Mouse (Mus musculus) layer of hippocampus, postnatal 25 days (tissue): ENCODE results near the gene Spaca5. TPM values are rescaled to one million over a fixed set of nuclear protein-coding genes. Genes with fewer than 3 reads are reported as not detected.

Experiments used
- DNase-seq, 2 experiments: peaks; one replicate each; pipeline ENCODE4 v3.0.0; 2022; ENCODE audit warnings: mixed read lengths in 2 of 2, low spot score in 1 of 2; ENCODE audit errors: extremely low spot score in 1 of 2
- total RNA-seq, 2 experiments: library from RNA; stranded (reverse); gene quantifications; 2 replicates each; pipeline ENCODE4 v1.2.3; 2021

The Spaca5 gene
- not detected for total RNA-seq

DNA sequence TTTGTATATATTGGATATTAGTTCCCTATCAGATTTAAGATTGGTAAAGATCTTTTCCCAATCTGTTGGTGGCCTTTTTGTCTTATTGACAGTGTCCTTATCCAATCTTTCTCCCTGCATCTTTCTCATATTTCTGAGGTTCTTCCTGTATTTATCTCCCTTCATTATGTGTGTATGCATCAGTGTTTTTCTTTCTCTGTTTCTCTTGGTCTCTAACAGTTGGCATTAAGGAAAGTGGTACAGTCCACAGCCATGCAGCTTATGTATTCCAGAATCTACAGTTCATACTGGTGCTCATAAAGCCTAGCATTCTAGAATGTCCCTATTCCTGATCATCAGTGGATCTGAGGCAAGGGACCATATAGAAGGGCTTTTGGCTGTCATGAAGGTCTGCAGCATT lies at the start of gene Spaca5:
Gene Spaca5, plus strand, starts transcription at position 301 of the 400 bp plus-strand sequence.
- no peak for DNase-seq

DNA sequence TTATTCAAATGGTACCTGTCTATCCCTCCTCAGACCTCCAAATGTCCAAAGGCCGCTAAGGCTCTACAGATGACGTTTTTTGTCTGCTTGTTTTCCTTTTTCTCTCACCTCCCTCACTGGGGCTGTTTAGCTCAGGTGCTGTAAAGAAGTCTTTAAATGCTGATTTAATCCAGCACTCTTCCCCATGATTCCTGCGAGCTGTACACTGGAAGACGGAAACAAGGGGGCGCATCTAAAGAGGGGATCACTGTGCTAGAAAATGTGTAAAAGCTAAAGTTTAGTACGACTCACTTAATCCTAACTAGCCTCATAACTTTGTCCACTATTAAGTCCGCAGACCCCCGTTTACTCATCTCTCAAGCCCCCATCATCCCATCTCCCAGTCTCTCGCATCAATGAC lies 6.7 kb upstream of the Spaca5 start:
- DNase-seq: no peak

DNA sequence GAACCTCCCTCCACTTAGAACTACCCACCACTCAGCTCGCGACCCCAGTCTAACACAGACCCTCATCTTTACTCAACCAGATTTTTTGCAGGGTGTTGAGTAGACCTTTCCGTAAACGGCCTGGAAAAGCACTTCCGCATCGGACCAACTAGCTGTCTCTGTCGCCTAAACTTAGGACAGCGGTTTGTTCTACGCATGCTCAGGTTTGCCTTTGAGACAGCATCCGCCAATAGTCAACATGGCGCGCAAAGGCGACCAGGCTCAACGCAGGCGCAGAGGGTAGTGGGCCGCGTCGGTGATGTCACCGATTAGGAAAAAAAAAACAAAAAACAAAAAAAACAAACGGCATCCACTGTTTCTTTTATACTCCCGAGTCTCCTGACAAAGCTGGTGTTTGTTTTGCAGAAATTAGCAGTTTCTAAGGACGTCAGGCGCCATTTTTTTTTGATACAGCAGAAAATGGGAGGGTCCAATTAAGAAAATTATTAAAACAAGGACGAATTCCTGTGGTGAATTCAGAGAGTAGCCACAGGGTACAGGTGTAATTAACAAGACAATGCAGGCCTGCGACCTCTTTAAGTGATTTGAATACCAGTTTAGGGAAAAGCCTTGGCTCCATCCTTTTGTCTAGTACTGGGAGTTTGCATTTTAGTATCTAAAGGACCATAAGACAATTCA lies 6.2 kb upstream of the Spaca5 start, which contains the start of gene Zfp182:
Gene Zfp182, minus strand, starts transcription at position 451 of the 678 bp plus-strand sequence.
- DNase-seq: peak; percentile 20 to 62

DNA sequence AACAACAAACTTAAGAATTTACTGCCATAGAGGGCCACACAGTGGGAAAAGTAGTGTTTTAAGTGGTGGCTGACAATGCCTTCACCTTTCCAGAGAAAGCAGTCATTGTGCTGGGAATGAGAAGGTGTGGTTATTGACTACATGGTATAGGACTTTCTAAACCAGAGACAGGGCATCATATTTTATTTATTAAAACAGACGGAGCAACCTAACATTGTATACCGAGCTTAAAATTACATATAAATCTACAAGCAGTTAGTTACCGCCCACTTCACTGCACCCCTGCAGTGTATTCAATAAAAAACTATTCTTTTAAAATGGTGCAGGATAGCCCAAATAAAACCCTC lies 5.7 kb upstream of the Spaca5 start:
- no peak for DNase-seq

GRCm38 (mm10) chrX:21088645-21088982 lies 20.4 kb downstream of the Spaca5 start:
- DNase-seq: no peak

DNA sequence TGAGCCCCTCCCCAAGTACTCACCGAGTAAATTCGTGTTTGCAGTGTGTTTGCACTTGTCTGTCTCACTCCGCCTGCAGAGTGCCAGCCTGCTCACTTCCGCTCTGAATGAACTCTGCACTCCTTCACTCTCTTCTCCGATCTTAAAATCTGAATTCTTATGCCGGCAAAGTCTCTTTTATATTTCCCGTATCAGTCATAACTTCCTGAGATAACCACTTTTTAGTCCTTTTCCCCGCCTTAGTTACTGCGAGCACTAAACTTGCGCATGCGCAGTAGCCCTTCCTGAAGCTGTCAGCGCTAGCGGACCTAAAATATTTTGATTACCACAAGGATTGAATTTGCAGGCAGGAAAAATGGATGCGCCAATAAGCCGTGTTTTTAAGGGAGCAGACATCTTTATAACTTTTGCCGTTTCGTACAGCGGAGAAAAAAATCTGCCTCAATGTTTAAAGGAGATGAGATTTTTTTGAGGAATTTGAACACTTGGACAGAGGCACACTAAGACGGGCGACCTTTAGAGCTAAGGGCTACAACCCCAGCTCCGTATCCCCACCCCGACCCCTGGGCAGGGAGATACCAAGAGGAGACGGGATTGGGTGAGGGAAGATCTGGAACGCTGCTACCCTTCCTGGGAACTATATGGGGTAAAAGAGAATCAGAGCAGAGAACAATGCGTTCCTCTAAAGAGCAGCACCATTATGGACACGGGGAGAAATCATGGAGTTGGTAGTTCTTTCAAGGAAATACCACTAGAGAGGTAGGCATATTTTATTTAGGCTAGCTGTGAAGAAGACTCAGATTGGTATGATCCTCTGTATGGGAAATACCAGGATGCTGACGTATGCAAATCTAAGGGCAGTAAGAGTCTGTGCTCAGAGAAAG lies 21.0 kb downstream of the Spaca5 start, which contains the start of gene Zfp300:
Gene Zfp300, minus strand, starts transcription at position 545 of the 884 bp plus-strand sequence.
- DNase-seq: peak; percentile 36 to 55

DNA sequence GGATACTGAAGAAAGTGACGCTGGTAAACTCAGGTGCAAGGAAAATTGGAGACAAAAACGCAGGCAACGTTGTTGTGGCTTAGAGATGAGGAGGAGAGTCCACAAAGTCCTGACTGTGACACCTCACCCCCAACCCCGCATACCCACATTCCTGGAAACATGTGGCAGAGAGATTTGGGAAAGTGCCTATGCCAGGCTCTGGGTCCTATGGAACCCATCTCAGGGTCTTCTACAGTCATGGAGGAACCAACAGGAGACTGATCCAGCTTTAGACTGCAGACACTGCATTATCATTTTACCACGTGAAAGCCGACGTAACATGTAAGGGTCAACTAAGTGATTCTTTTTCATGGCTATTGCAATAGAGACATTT lies 21.6 kb downstream of the Spaca5 start:
- peak in 1 of 2 experiments; percentile 3 for DNase-seq

- no peak for DNase-seq
Measured at GRCm38 (mm10) chrX:21115520-21115919, 47.3 kb downstream of the Spaca5 start, which contains the start of gene Ssxa1. Ssxa1 (plus strand) TSS chrX:21115820.

Other genes with a start within 250 kb of the Spaca5 start
- gene Timp1, start 198.2 kb upstream of the Spaca5 start, total RNA-seq: under 1 TPM; 0.34 to 0.47 TPM
- 100 to 1,000 TPM; 476 to 498 TPM for gene Syn1, start 147.4 kb upstream of the Spaca5 start, total RNA-seq
- 10 to 100 TPM; 12.4 to 17.5 TPM for gene Cfp, start 136.9 kb upstream of the Spaca5 start, total RNA-seq
- 10 to 100 TPM; 75.4 to 79.0 TPM for gene Elk1, start 117.8 kb upstream of the Spaca5 start, total RNA-seq
- gene Uxt, start 106.4 kb upstream of the Spaca5 start, total RNA-seq: 10 to 100 TPM in 1 of 2 experiments, 1 to 10 TPM in 1; 9.6 to 13.0 TPM
- 10 to 100 TPM in 1 of 2 experiments, 1 to 10 TPM in 1; 7.3 to 11.4 TPM for gene Zfp182, start 6.1 kb upstream of the Spaca5 start, total RNA-seq
- 1 to 10 TPM; 4.2 to 4.6 TPM for gene Zfp300, start 21.1 kb downstream of the Spaca5 start, total RNA-seq
- not detected for gene Ssxa1, start 47.4 kb downstream of the Spaca5 start, total RNA-seq
- gene Gm21876, start 107.2 kb downstream of the Spaca5 start, total RNA-seq: not detected